Mouse (Mus musculus): ENCODE measurements at regions not wholly inside any gene's neighbourhood (a gene's known extent, or its start where the extent isn't known, plus 50 kb on each side); places are given as distances from the start of the nearest gene placed in this dataset.

- DNase-seq (ENCODE audit: low spot score) = no peak
Observed at GRCm38 (mm10) chr4:140463296-140463695, 202.5 kb downstream of the Arhgef10l start.

- DNase-seq (ENCODE audit: low spot score) = no peak
Observed at GRCm38 (mm10) chr4:140461317-140461716, 204.5 kb downstream of the Arhgef10l start.

- no peak for DNase-seq (ENCODE audit: low spot score)
Observed at GRCm38 (mm10) chr4:140449062-140449461, 202.5 kb upstream of the Igsf21 start.

- DNase-seq (ENCODE audit: low spot score) = no peak
Observed at GRCm38 (mm10) chr4:140446455-140446854, 199.9 kb upstream of the Igsf21 start.

GRCm38 (mm10) chr4:140445931-140446330, 199.3 kb upstream of the Igsf21 start:
- DNase-seq (ENCODE audit: low spot score) = no peak

GRCm38 (mm10) chr4:140443221-140443620, 196.6 kb upstream of the Igsf21 start:
- no peak for DNase-seq (ENCODE audit: low spot score)

GRCm38 (mm10) chr4:140441805-140442204, 195.2 kb upstream of the Igsf21 start:
- no peak for DNase-seq (ENCODE audit: low spot score)

GRCm38 (mm10) chr4:140439856-140440255, 193.3 kb upstream of the Igsf21 start:
- DNase-seq (ENCODE audit: low spot score) = no peak

GRCm38 (mm10) chr4:140436030-140436429, 189.4 kb upstream of the Igsf21 start:
- no peak for DNase-seq (ENCODE audit: low spot score)

- DNase-seq (ENCODE audit: low spot score) = peak; percentile 23
Observed at GRCm38 (mm10) chr4:140433744-140434542, 187.4 kb upstream of the Igsf21 start.

GRCm38 (mm10) chr4:140432101-140432500, 185.5 kb upstream of the Igsf21 start:
- no peak for DNase-seq (ENCODE audit: low spot score)

GRCm38 (mm10) chr4:140427039-140427438, 180.5 kb upstream of the Igsf21 start:
- no peak for DNase-seq (ENCODE audit: low spot score)

- no peak for DNase-seq (ENCODE audit: low spot score)
Observed at GRCm38 (mm10) chr4:140423791-140424190, 177.2 kb upstream of the Igsf21 start.

- peak; percentile 28 for DNase-seq (ENCODE audit: low spot score)
Observed at GRCm38 (mm10) chr4:140421926-140422585, 175.5 kb upstream of the Igsf21 start.

- DNase-seq (ENCODE audit: low spot score) = no peak
Observed at GRCm38 (mm10) chr4:140419720-140420412, 173.3 kb upstream of the Igsf21 start.

GRCm38 (mm10) chr4:140412312-140412930, 165.8 kb upstream of the Igsf21 start:
- DNase-seq (ENCODE audit: low spot score) = no peak

GRCm38 (mm10) chr4:140408446-140408845, 161.9 kb upstream of the Igsf21 start:
- DNase-seq (ENCODE audit: low spot score) = no peak

GRCm38 (mm10) chr4:140406913-140407312, 160.3 kb upstream of the Igsf21 start:
- no peak for DNase-seq (ENCODE audit: low spot score)

GRCm38 (mm10) chr4:140405993-140406881, 159.7 kb upstream of the Igsf21 start:
- DNase-seq (ENCODE audit: low spot score) = no peak

GRCm38 (mm10) chr4:140405427-140405826, 158.8 kb upstream of the Igsf21 start:
- DNase-seq (ENCODE audit: low spot score) = no peak

- DNase-seq (ENCODE audit: low spot score) = no peak
Observed at GRCm38 (mm10) chr4:140403128-140403527, 156.5 kb upstream of the Igsf21 start.

Data from heart, adult 8-10 months (tissue).